Mouse (Mus musculus): ENCODE data around the gene Abhd5.

Gene Abhd5

DNA sequence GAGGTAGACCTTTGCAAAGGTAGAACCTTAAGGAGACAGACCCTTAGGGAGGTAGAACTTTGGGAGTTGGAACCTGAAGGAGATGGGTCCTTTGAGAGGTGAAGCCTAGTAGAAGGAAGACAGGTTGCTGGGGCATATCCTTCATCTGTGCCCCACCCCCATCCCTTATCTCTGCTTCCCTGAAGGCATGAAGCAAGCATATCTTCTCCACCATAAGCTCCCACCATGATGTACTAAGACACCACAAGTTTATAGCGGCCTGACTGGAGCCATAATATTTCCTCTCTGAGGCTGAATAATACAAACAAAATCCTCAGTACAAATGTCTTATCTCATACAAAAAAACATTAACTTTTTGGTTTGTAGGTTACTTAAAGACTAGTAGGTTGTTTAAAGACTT is 3.5 kb upstream of the Abhd5 start:
- DNase-seq (ENCODE audit: low read depth), result no peak

- no peak for DNase-seq (ENCODE audit: low read depth)
These were observed 2.1 kb upstream of the Abhd5 start for GRCm38 (mm10) chr9:122349286-122349685.

DNA sequence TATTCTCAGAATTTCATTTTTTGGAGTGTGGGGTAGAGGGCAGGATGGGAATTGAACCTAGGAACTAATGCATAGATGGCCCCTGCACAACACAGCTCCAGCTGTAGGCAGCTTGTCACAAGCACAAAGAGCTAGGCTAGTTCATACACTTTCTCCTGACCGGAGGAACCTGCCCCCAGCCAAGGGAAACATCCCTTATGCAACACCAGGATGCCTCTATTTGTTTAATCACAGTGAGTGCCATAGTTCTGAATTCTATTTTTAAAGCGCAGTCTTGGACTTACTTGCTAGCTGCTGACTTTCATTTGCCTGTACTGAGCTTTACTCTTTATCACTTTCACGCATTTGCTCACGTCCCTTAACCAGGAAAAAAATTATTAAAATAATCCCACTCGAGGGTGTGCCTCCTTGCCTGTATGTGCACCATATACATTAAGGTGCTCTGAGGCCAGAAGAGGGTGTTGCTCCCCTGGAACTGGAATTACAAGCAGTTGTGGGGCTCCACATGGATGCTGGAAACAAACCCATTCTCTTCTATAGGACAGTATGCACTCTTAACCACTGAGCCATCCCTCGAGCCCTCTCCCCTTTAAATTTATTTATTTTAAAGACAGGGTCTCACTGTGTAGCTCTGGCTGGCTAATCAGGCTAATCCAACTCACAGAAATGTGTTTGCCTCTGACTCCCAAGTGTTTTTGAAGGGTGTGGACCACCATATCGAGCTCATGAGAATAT is 845 bp upstream of the Abhd5 start:
- DNase-seq (ENCODE audit: low read depth), result no peak

DNA sequence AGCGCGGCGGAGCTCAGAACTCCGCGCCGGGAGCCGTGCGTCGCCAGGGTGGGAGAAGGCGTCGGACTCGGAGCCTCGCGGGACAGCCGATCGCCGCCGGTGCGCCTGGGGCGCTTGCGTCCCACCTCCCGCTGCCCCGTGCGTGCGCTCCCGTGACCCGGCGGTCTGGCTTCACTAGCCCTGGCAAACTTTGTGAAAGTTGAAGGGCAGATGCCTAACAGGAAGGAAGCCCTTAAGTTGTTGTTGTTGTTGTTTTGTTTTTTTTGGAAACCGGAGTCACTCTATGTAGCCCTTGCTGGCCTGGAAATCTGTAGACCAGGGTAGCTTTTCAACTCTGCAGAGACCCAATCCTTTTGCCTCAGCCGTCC is 601 bp downstream of the Abhd5 start:
- no peak for DNase-seq (ENCODE audit: low read depth)

- no peak for DNase-seq (ENCODE audit: low read depth)
These were observed 1.5 kb downstream of the Abhd5 start for GRCm38 (mm10) chr9:122352911-122353310.

DNA sequence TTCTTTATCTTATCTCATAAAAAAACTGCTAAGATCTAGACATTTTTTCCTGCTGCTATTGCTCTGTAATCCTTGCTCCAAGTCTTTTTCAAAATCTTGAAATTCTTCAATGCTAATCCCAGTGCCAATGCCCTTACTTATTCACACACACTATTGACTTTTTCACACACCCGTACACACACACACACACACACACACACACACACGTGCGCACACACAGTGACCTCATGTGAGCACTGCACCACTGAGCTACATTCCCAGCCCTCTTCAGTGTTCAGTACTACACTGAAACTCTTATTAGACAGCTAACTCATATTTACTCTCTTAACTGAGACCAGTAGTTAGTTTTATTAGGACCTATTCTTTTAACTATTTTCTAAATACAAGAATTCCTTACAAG is 2.8 kb downstream of the Abhd5 start:
- DNase-seq (ENCODE audit: low read depth), result no peak

DNA sequence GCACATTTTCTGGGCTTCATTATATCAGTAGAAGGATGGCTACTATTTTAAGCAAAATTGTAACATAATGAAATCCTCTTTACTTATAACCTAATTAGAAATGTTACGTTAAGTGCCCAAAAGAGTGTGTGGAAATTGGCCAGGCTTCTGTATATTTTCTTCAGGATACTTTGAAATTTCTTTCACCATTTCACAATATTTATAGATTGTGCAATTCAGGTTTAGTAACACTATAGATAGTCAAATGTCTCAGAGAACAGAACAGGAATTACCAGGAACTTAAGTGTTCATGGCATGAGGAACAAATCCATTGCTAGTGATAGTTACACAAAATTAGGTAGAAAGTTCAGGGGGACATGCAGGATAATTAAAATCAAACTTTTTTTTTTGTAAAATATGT is 5.7 kb downstream of the Abhd5 start:
- no peak for DNase-seq (ENCODE audit: low read depth)

- no peak for DNase-seq (ENCODE audit: low read depth)
These were observed 6.2 kb downstream of the Abhd5 start for GRCm38 (mm10) chr9:122357626-122358025.

DNA sequence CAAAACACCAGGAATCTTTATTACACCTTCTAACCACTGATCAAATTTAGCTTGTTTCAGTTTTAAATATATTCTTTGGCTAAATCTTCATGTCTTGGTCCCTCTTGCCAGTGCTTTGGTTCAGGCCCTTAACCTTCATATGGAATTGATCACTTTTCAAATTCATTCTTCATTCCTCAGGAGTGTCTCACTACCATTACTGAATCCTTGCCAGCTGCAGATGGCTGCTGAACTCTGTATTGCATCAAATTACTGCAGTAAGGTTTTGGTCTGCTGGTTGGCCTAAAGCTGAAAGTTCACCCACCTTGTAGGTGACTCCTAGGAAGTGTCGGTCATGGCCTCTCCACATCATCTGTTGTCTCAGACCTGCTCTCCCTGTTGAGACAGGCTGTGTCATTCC is 12.8 kb downstream of the Abhd5 start:
- no peak for DNase-seq (ENCODE audit: low read depth)

GRCm38 (mm10) chr9:122370292-122370794 is 18.9 kb downstream of the Abhd5 start:
- no peak for DNase-seq (ENCODE audit: low read depth)

GRCm38 (mm10) chr9:122372506-122372905 is 21.1 kb downstream of the Abhd5 start:
- DNase-seq (ENCODE audit: low read depth), result no peak

GRCm38 (mm10) chr9:122372991-122373390 is 21.6 kb downstream of the Abhd5 start:
- DNase-seq (ENCODE audit: low read depth), result no peak

DNA sequence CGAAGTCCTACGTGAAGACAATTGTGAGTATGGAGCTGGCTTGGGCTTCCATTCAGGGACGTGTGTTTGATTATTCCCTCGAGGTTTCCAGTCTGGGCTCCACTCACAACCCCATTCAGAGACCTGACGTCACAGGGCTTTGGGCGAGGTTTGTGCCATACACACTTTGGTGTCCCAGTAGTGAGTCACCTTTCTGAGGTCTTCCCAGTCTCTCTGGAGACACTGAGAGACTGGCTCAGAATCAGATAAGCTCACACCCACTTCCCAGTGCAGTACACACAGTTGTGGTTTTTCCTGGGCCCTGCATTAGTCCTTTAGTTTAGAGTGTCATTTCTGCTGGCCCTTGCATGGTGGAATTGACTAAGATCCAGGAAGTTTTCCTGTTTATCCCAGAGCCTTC is 27.6 kb downstream of the Abhd5 start:
- no peak for DNase-seq (ENCODE audit: low read depth)

GRCm38 (mm10) chr9:122380959-122381358 is 29.6 kb downstream of the Abhd5 start:
- DNase-seq (ENCODE audit: low read depth), result no peak

DNA sequence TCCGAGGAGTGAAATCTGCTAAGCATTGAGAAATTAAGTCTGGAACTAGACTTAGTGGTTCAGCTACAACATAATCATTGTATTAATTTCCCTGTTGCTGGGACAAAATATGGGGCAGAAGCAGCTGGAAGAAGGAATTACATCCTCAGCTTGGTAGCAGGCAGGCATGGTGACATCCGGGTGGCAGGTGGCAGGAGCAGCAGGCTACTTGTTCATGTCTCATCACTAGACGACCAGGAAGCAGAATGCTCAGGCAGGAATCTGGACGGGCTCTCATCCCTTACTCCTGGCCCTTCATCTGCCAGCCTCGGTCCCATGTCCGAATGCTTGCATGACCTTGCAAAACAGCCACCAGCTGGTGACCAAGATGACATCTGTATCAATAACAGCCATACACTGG is 30.6 kb downstream of the Abhd5 start:
- no peak for DNase-seq (ENCODE audit: low read depth)

DNA sequence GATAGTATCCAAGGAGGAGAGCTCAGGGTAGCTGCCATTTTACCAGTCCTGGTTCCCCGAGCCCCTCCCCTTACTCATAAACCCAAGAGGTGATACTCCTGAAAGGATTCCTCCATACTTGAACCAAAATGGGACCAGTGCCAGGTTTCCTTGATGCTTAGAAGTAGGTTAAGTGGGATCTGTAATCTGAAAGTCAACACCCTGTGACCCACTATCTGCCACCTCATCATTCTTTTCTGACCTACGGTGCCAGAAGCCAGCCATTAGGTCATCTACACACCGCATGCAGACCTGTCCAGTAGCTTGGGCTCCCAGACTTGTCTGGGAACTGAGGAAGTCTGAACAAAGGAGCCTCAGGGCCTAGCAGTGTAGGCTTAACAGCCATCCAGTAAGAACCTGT is 34.6 kb downstream of the Abhd5 start:
- no peak for DNase-seq (ENCODE audit: low read depth)

DNA sequence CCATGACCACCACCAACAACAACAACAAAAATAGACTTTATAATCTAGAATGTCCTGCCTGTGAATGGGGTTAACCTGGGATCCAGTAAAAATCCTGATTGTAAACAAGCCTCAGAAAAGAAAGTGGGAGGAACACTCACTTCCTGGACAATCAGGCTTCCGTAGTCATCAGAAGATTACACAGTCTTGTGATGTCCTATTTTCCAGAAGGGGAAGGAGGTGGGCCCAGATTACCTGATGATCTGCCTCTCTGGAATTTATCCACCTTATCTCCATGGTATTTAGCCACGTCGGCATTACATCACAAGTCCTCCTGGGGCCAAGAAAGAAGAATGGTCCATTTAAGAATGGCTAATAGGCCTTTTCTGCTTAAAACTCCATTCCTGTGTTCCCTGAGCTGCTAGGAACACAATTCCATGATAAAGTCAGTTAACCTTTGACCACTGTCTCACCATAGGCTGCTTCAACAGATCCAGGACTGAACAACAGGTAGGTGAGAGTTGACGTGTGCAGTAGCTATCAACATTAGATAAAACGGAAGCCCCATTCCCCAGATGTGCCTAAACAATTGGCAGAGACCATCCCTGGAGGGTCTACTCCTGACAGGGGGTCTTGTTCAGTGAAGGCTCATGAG is 38.0 kb downstream of the Abhd5 start:
- no peak for DNase-seq (ENCODE audit: low read depth)

DNA sequence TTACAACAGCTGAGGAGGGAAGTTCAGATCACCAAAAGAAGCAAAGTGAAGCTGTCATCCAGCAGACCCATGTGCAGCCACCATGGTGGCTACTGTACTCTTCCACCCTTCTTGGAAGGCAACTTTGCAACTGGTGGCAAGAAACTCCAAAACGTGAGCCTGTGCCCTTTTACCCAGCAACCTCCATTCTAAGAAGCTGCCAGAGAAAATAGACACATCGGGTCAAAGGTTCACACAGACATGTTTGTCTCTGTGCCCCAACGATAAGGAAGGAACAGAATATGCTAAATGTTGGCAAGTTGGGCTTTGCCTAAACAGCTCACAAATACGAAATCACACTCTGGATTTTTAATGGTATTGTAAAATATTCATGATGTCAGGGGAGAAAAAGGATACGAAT is 44.4 kb downstream of the Abhd5 start:
- DNase-seq (ENCODE audit: low read depth), result no peak

DNA sequence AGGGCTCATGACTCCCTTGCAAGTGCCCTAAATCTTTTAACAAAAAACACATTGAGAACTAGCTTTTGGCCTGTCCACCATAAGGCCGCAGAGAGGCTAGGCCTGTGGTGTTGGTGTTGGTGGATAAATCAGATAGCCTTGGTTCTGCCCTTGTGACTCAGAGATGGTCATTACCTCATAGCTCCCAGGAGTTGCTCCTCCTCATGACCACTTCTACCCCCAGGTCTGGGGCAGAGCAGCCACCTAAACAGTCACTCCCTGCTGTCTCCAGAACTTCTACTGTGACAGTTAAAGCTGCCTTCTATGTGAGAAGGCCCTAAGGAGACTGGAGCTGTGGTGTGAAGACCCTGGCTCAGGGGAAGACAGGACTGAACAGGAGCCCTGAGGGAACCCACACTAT is 45.7 kb downstream of the Abhd5 start:
- no peak for DNase-seq (ENCODE audit: low read depth)

DNA sequence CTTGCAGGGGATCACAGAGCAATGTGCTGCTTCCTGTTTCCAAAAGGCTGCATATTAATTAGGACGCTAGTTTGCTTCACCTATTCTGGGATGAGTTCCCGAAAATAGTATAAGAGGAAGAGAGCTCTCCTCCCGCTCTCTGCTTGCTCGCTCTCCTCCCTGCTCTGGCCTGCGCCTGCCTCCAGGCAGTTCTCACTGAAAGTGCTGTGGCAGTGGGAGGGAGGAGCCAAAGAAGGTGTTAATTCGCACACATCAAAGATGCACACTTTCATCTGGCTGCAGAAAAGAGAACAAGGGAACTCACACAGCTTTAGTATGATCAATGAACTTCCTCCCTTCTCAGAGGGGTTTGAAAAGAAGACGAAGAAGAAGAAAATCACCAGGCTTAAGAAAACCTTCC is 47.3 kb downstream of the Abhd5 start:
- no peak for DNase-seq (ENCODE audit: low read depth)

DNA sequence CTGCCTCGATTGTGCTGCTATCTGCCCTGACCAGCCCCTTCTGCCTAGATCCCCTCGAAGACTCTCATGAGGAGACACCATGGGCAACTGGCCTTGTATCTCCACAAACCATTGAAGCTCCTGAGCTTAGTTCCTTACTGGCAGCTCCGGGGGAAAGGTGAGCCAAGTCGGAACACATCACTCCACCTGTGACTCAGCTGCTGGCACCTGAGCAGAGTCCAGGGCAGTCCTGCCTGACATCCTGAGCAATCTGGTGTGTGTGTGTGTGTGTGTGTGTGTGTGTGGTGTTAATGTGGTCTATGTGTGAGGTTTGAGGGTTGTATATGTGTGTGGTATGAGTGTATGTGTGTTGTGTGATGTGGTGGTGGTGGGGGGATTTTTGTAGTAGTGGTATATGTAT is 49.8 kb downstream of the Abhd5 start:
- no peak for DNase-seq (ENCODE audit: low read depth)

GRCm38 (mm10) chr9:122410437-122411175 is 59.2 kb downstream of the Abhd5 start:
- no peak for DNase-seq (ENCODE audit: low read depth)

- DNase-seq (ENCODE audit: low read depth), result no peak
These were observed 63.2 kb downstream of the Abhd5 start for GRCm38 (mm10) chr9:122414648-122415047.
